Mouse (Mus musculus) adrenal gland, postnatal 25 days (tissue): ENCODE results near the gene B3gnt9. TPM values are rescaled to one million over a fixed set of nuclear protein-coding genes. Genes with fewer than 3 reads are reported as not detected.
"Not testable (repeated sequence)": the region's sequence is repeated elsewhere in the genome, so short reads cannot be mapped to it uniquely, and the experiment has no call there.

ENCODE experiments used
- DNase-seq: peaks from one replicate; pipeline ENCODE4 v3.0.0; 2021; ENCODE audit warnings: mixed read lengths
- long read RNA-seq: library from polyadenylated mRNA; stranded (forward); transcript quantifications from one replicate; pipeline ENCODE4 v2.0.0, GENCODE M21; 2021
- total RNA-seq: library from RNA; stranded (reverse); gene quantifications from 2 replicates; pipeline ENCODE4 v1.2.3, GENCODE M21; 2021

Gene B3gnt9
- total RNA-seq = 1.2 and 2.1 TPM in 2 replicates
- long read RNA-seq, partial matches to known transcripts = 0 of 5 reads
- long read RNA-seq, other reads (novel, unspliced or antisense) = 0 of 5 reads

GRCm38 (mm10) chr8:105254966-105255350, at the start of gene B3gnt9:
B3gnt9 (minus strand) TSS chr8:105255153.
- DNase-seq = no peak

GRCm38 (mm10) chr8:105303874-105304273, 48.9 kb upstream of the B3gnt9 start:
- no peak for DNase-seq

GRCm38 (mm10) chr8:105303396-105303795, 48.4 kb upstream of the B3gnt9 start:
- DNase-seq = no peak

GRCm38 (mm10) chr8:105299962-105300361, 45.0 kb upstream of the B3gnt9 start:
- no peak for DNase-seq

- no peak for DNase-seq
Observed at GRCm38 (mm10) chr8:105298351-105299252, 43.6 kb upstream of the B3gnt9 start.

GRCm38 (mm10) chr8:105297511-105298192, 42.7 kb upstream of the B3gnt9 start, which contains the start of gene E2f4:
E2f4 (plus strand) TSS chr8:105297663.
- peak; percentile 94 for DNase-seq

- peak; percentile 62 for DNase-seq
Observed at GRCm38 (mm10) chr8:105295895-105296573, 41.1 kb upstream of the B3gnt9 start, which contains the start of gene Exoc3l. Exoc3l (minus strand) TSS chr8:105296101.

GRCm38 (mm10) chr8:105295256-105295655, 40.3 kb upstream of the B3gnt9 start:
- DNase-seq = no peak

GRCm38 (mm10) chr8:105294776-105295175, 39.8 kb upstream of the B3gnt9 start:
- DNase-seq = no peak

GRCm38 (mm10) chr8:105293405-105293804, 38.5 kb upstream of the B3gnt9 start:
- DNase-seq = no peak

GRCm38 (mm10) chr8:105292471-105292870, 37.5 kb upstream of the B3gnt9 start:
- no peak for DNase-seq

- not testable (repeated sequence) for DNase-seq
Observed at GRCm38 (mm10) chr8:105291802-105292201, 36.8 kb upstream of the B3gnt9 start.

- DNase-seq = not testable (repeated sequence)
Observed at GRCm38 (mm10) chr8:105291364-105291763, 36.4 kb upstream of the B3gnt9 start.

- peak; percentile 93 for DNase-seq
Observed at GRCm38 (mm10) chr8:105290554-105291314, 35.8 kb upstream of the B3gnt9 start.

GRCm38 (mm10) chr8:105289805-105290460, 35.0 kb upstream of the B3gnt9 start, which contains the start of gene 4931428F04Rik:
4931428F04Rik (minus strand) TSS chr8:105289864.
- peak; percentile 53 for DNase-seq

GRCm38 (mm10) chr8:105288958-105289732, 34.2 kb upstream of the B3gnt9 start:
- peak; percentile 92 for DNase-seq

GRCm38 (mm10) chr8:105288231-105288630, 33.3 kb upstream of the B3gnt9 start:
- DNase-seq = no peak

GRCm38 (mm10) chr8:105286907-105287306, 32.0 kb upstream of the B3gnt9 start:
- DNase-seq = no peak

- no peak for DNase-seq
Observed at GRCm38 (mm10) chr8:105285514-105285913, 30.6 kb upstream of the B3gnt9 start.

- DNase-seq = peak; percentile 79
Observed at GRCm38 (mm10) chr8:105283074-105283473, 28.1 kb upstream of the B3gnt9 start.
